Mouse (Mus musculus) neural tube, embryonic 15.5 days (tissue): ENCODE measurements at regions not wholly inside any gene's neighbourhood (a gene's known extent, or its start where the extent isn't known, plus 50 kb on each side); places are given as distances from the start of the nearest gene placed in this dataset.
A peak's percentile ranks its signal among the peaks of the same experiment; 100 is the strongest.

Experiments
- ATAC-seq: fragments of 200-750 bp; cut with Nextera tagmentation; 2 replicates; pipeline ENCODE4 v1.8.0; 2017; ENCODE audit warnings: mild to moderate bottlenecking, moderate TSS enrichment, moderate library complexity; ENCODE audit not compliant: low FRiP score
- H3K27ac ChIP-seq: fragments of 300-500 bp; sonication (generic); replicated peaks from 2 replicates; pipeline ENCODE4 v1.5.1; 2015; ENCODE audit warnings: mild to moderate bottlenecking, inconsistent platforms
- H3K27me3 ChIP-seq: fragments of 300-500 bp; sonication (generic); replicated peaks from 2 replicates; pipeline ENCODE4 v1.6.1; 2015; ENCODE audit warnings: inconsistent platforms
- H3K36me3 ChIP-seq: fragments of 300-500 bp; sonication (generic); 2 replicates; pipeline ENCODE4 v1.6.1; 2015; ENCODE audit warnings: inconsistent platforms
- H3K4me1 ChIP-seq: fragments of 300-500 bp; sonication (generic); 2 replicates; pipeline ENCODE4 v1.6.1; 2015; ENCODE audit warnings: inconsistent platforms
- H3K4me2 ChIP-seq: fragments of 300-500 bp; sonication (generic); 2 replicates; pipeline ENCODE4 v1.6.1; 2015; ENCODE audit warnings: inconsistent platforms, mild to moderate bottlenecking, moderate library complexity
- H3K4me3 ChIP-seq: fragments of 300-500 bp; sonication (generic); replicated peaks from 2 replicates; pipeline ENCODE4 v1.5.1; 2015; ENCODE audit warnings: mild to moderate bottlenecking, inconsistent platforms
- H3K9ac ChIP-seq: fragments of 300-500 bp; sonication (generic); replicated peaks from 2 replicates; pipeline ENCODE4 v1.6.1; 2015; ENCODE audit warnings: mild to moderate bottlenecking, inconsistent platforms
- H3K9me3 ChIP-seq: fragments of 300-500 bp; sonication (generic); replicated peaks from 2 replicates; pipeline ENCODE4 v1.6.1; 2016; ENCODE audit warnings: inconsistent platforms
- WGBS: fragments of 180-500 bp; shearing (Covaris S2); methylation state at CpG from one replicate; pipeline ENCODE4 v1.1.7; 2015; ENCODE audit warnings: mixed read lengths; 5-methylcytosine and 5-hydroxymethylcytosine counted together

- Histone ChIP-seq H3K4me1 (peaks cover 8% of the 10 kb centered on the region; the same call in 1 of the 2 replicates), H3K27ac (no peak overlapping the region), H3K9ac (no peak overlapping the region), H3K27me3 (no peaks in the 10 kb centered on the region), H3K9me3 (no peaks in the 10 kb centered on the region), H3K36me3 (no peaks in the 10 kb centered on the region), H3K4me3 (no peak overlapping the region), H3K4me2 (no peak overlapping the region)
- 70% methylated on average over 6 of the region's 6 CpGs for WGBS
- ATAC-seq: no peak
Measured at GRCm38 (mm10) chr19:49741239-49741638, 937.2 kb downstream of the Sorcs1 start.

- 43% methylated on average over 13 of the region's 13 CpGs for WGBS
- no peak for ATAC-seq
- no peak overlapping the region for H3K9ac ChIP-seq
- no peak overlapping the region for H3K4me2 ChIP-seq
- H3K9me3 ChIP-seq: no peaks in the 10 kb centered on the region
- no peaks in the 10 kb centered on the region for H3K27me3 ChIP-seq
- H3K36me3 ChIP-seq: no peaks in the 10 kb centered on the region
- no peak overlapping the region for H3K27ac ChIP-seq
- peaks cover 8% of the 10 kb centered on the region; the same call in 1 of the 2 replicates for H3K4me1 ChIP-seq
- no peak overlapping the region for H3K4me3 ChIP-seq
Measured at GRCm38 (mm10) chr19:49739483-49740175, 938.8 kb downstream of the Sorcs1 start.

- Histone ChIP-seq H3K9me3 (no peaks in the 10 kb centered on the region), H3K4me1 (no peaks in the 10 kb centered on the region), H3K9ac (no peak overlapping the region), H3K27ac (no peak overlapping the region), H3K27me3 (no peaks in the 10 kb centered on the region), H3K36me3 (no peaks in the 10 kb centered on the region), H3K4me2 (no peak overlapping the region), H3K4me3 (no peak overlapping the region)
- ATAC-seq: peak; percentile 47; the same call in 1 of the 2 replicates
- WGBS: 55% methylated on average over 1 of the region's 1 CpGs
Measured at GRCm38 (mm10) chr19:49697659-49698058, 980.8 kb downstream of the Sorcs1 start.

- no peak overlapping the region for H3K4me3 ChIP-seq
- H3K9me3 ChIP-seq: no peaks in the 10 kb centered on the region; the same call in 1 of the 2 replicates
- no peaks in the 10 kb centered on the region for H3K27me3 ChIP-seq
- no peaks in the 10 kb centered on the region for H3K36me3 ChIP-seq
- no peak for ATAC-seq
- H3K9ac ChIP-seq: no peak overlapping the region
- H3K4me1 ChIP-seq: peaks cover 5% of the 10 kb centered on the region
- WGBS: 96% methylated on average over 15 of the region's 15 CpGs
- H3K27ac ChIP-seq: no peak overlapping the region
- H3K4me2 ChIP-seq: no peak overlapping the region
Measured at GRCm38 (mm10) chr19:49685588-49686281, 992.7 kb downstream of the Sorcs1 start.

- H3K36me3 ChIP-seq: no peaks in the 10 kb centered on the region
- no peaks in the 10 kb centered on the region for H3K27me3 ChIP-seq
- H3K27ac ChIP-seq: no peak overlapping the region
- no peaks in the 10 kb centered on the region; the same call in 1 of the 2 replicates for H3K9me3 ChIP-seq
- H3K4me3 ChIP-seq: no peak overlapping the region
- 33% methylated on average over 3 of the region's 3 CpGs for WGBS
- no peak for ATAC-seq
- peaks cover 5% of the 10 kb centered on the region for H3K4me1 ChIP-seq
- no peak overlapping the region for H3K4me2 ChIP-seq
- no peak overlapping the region for H3K9ac ChIP-seq
Measured at GRCm38 (mm10) chr19:49681204-49681603, 997.2 kb downstream of the Sorcs1 start.

GRCm38 (mm10) chr19:49680006-49680405, 998.4 kb downstream of the Sorcs1 start:
- no peaks in the 10 kb centered on the region for H3K36me3 ChIP-seq
- WGBS: 89% methylated on average over 3 of the region's 3 CpGs
- ATAC-seq: no peak
- H3K4me2 ChIP-seq: no peak overlapping the region
- H3K4me3 ChIP-seq: no peak overlapping the region
- H3K9ac ChIP-seq: no peak overlapping the region
- H3K27me3 ChIP-seq: no peaks in the 10 kb centered on the region
- no peak overlapping the region for H3K27ac ChIP-seq
- H3K4me1 ChIP-seq: peaks cover 5% of the 10 kb centered on the region
- H3K9me3 ChIP-seq: no peaks in the 10 kb centered on the region; the same call in 1 of the 2 replicates

GRCm38 (mm10) chr19:49675931-49676330, 1002.5 kb downstream of the Sorcs1 start:
- Histone ChIP-seq H3K9ac (no peak overlapping the region), H3K4me3 (no peak overlapping the region), H3K4me1 (peaks cover 1% of the 10 kb centered on the region), H3K4me2 (no peak overlapping the region), H3K36me3 (no peaks in the 10 kb centered on the region), H3K27me3 (no peaks in the 10 kb centered on the region), H3K9me3 (no peaks in the 10 kb centered on the region), H3K27ac (no peak overlapping the region)
- ATAC-seq: no peak
- 22% methylated on average over 2 of the region's 2 CpGs for WGBS

GRCm38 (mm10) chr19:49629963-49630362, 1048.5 kb downstream of the Sorcs1 start:
- no peaks in the 10 kb centered on the region for H3K36me3 ChIP-seq
- no peak for ATAC-seq
- WGBS: 73% methylated on average over 7 of the region's 7 CpGs
- no peak overlapping the region for H3K27ac ChIP-seq
- no peaks in the 10 kb centered on the region for H3K4me1 ChIP-seq
- no peak overlapping the region for H3K4me3 ChIP-seq
- H3K9ac ChIP-seq: no peak overlapping the region
- H3K9me3 ChIP-seq: no peaks in the 10 kb centered on the region
- H3K4me2 ChIP-seq: no peak overlapping the region
- no peaks in the 10 kb centered on the region for H3K27me3 ChIP-seq

- no peak overlapping the region for H3K4me2 ChIP-seq
Measured at GRCm38 (mm10) chr19:49619920-49620319, 1058.5 kb downstream of the Sorcs1 start.

DNA sequence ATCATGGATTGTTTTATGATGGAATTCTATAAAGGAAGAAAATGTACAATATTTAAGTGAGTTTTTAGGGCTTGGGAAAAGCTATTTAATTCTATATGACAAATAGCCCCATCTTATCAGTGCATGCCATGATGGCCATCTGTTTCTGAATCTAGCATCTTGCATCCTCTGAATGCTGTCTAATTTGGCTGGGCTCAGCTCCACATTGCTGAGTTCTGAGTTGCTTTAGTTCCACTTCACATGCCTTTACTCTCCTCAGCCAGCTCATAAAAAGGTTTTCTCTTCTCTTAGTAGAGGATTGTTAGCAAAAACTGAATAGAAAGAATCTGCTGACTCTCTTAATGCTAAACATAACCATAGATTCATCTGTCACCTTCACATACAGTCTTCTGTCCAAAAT, 1063.4 kb downstream of the Sorcs1 start:
- H3K27ac ChIP-seq: no peak overlapping the region

More at GRCm38 (mm10) chr19:49619920-49620319, 1058.5 kb downstream of the Sorcs1 start:
- no peaks in the 10 kb centered on the region for H3K27me3 ChIP-seq
- H3K4me3 ChIP-seq: no peak overlapping the region
- no peak overlapping the region for H3K27ac ChIP-seq
- H3K9me3 ChIP-seq: no peaks in the 10 kb centered on the region
- no peaks in the 10 kb centered on the region for H3K36me3 ChIP-seq
- no peak for ATAC-seq
- WGBS: 51% methylated on average over 5 of the region's 5 CpGs
- H3K4me1 ChIP-seq: no peaks in the 10 kb centered on the region
- H3K9ac ChIP-seq: no peak overlapping the region

More for the DNA sequence above, 1063.4 kb downstream of the Sorcs1 start:
- H3K4me1 ChIP-seq: no peaks in the 10 kb centered on the region
- H3K27me3 ChIP-seq: no peaks in the 10 kb centered on the region
- H3K4me2 ChIP-seq: no peak overlapping the region
- H3K36me3 ChIP-seq: no peaks in the 10 kb centered on the region
- H3K9me3 ChIP-seq: no peaks in the 10 kb centered on the region
- ATAC-seq: no peak
- H3K4me3 ChIP-seq: no peak overlapping the region
- no peak overlapping the region for H3K9ac ChIP-seq
